Mouse (Mus musculus) liver, adult 2 months (tissue): ENCODE results near the gene Mrps27.

Experiments used
- CTCF ChIP-seq: fragments of 200-500 bp; IDR thresholded peaks from 2 replicates; pipeline ENCODE4 v1.5.1; 2011; ENCODE audit warnings: low read depth, low read length, control low read depth
- POLR2A ChIP-seq: fragments of 200-500 bp; IDR thresholded peaks from 2 replicates; pipeline ENCODE4 v1.6.1; 2011; ENCODE audit warnings: low read length, control low read depth; ENCODE audit not compliant: insufficient read depth; ENCODE audit errors: extremely low read depth

- TF ChIP-seq POLR2A (no peak), CTCF (no peak)
These were observed 50.1 kb downstream of the Mrps27 start for GRCm38 (mm10) chr13:99394694-99395093.
